Mouse (Mus musculus) midbrain, embryonic 16.5 days (tissue): Measurements from ENCODE around the gene Tmem132d. TPM values are rescaled to one million over a fixed set of nuclear protein-coding genes. Genes with fewer than 3 reads are reported as not detected.
A peak's percentile ranks its signal among the peaks of the same experiment; 100 is the strongest.

ENCODE experiments used
- ATAC-seq: fragments of 200-750 bp; cut with Nextera tagmentation; 2 replicates; pipeline ENCODE4 v1.8.0; 2017; ENCODE audit warnings: moderate TSS enrichment
- H3K27ac ChIP-seq: fragments of 300-500 bp; sonication (generic); 2 replicates; pipeline ENCODE4 v1.5.1; 2014; ENCODE audit warnings: mild to moderate bottlenecking, low read length, mixed read lengths
- H3K27me3 ChIP-seq: fragments of 300-500 bp; sonication (generic); 2 replicates; pipeline ENCODE4 v1.6.1; 2014; ENCODE audit warnings: low read depth, low read length, mixed read lengths; ENCODE audit not compliant: control insufficient read depth, insufficient read depth
- H3K36me3 ChIP-seq: fragments of 300-500 bp; sonication (generic); 2 replicates; pipeline ENCODE4 v1.6.1; 2014; ENCODE audit warnings: mild to moderate bottlenecking, low read length, moderate library complexity, mixed read lengths; ENCODE audit not compliant: control insufficient read depth, insufficient read depth
- H3K4me1 ChIP-seq: fragments of 300-500 bp; sonication (generic); 2 replicates; pipeline ENCODE4 v1.6.1; 2014; ENCODE audit warnings: mild to moderate bottlenecking, low read length, mixed read lengths; ENCODE audit not compliant: control insufficient read depth, insufficient read depth
- H3K4me2 ChIP-seq: fragments of 300-500 bp; sonication (generic); 2 replicates; pipeline ENCODE4 v1.6.1; 2014; ENCODE audit warnings: mild to moderate bottlenecking, low read length, mixed read lengths
- H3K4me3 ChIP-seq: fragments of 300-500 bp; sonication (generic); 2 replicates; pipeline ENCODE4 v1.5.1; 2014; ENCODE audit warnings: low read depth, mild to moderate bottlenecking, low read length, moderate library complexity, mixed read lengths
- H3K9ac ChIP-seq: fragments of 300-500 bp; sonication (generic); 2 replicates; pipeline ENCODE4 v1.6.1; 2014; ENCODE audit warnings: low read depth, low read length, mixed read lengths
- H3K9me3 ChIP-seq: fragments of 300-500 bp; sonication (generic); replicated peaks from 2 replicates; pipeline ENCODE4 v1.6.1; 2014; ENCODE audit warnings: mild to moderate bottlenecking, low read length, mixed read lengths; ENCODE audit not compliant: control insufficient read depth, poor library complexity, severe bottlenecking
- WGBS: fragments of 180-500 bp; shearing (Covaris S2); extraction: QIAGEN DNeasy Blood & Tissue Kit; methylation state at CpG from one replicate; pipeline ENCODE4 v1.1.7; 2014; 5-methylcytosine and 5-hydroxymethylcytosine counted together
- polyA plus RNA-seq: library from polyadenylated mRNA; unstranded; fragments of >200 nt; fragmentation: Nextera tagmentation; extraction: Ambion mirVana; gene quantifications from 2 replicates; pipeline ENCODE4 v1.2.1, GENCODE M21; 2015

Tmem132d gene
- polyA plus RNA-seq, 1 experiment from 2014 or later: 3.3 TPM

GRCm38 (mm10) chr5:127828756-127829155 is 604.1 kb downstream of the Tmem132d start:
- WGBS: 98% methylated on average over 6 of the region's 6 CpGs
- Histone ChIP-seq H3K4me2 (no peak overlapping the region), H3K9ac (no peak overlapping the region), H3K4me1 (no peaks in the 10 kb centered on the region), H3K36me3 (no peaks in the 10 kb centered on the region), H3K4me3 (no peak overlapping the region), H3K27ac (no peak overlapping the region), H3K27me3 (no peaks in the 10 kb centered on the region), H3K9me3 (no peaks in the 10 kb centered on the region)
- no peak for ATAC-seq

- Histone ChIP-seq H3K4me3 (no peak overlapping the region), H3K36me3 (no peaks in the 10 kb centered on the region), H3K4me2 (no peak overlapping the region), H3K27me3 (no peaks in the 10 kb centered on the region), H3K9ac (no peak overlapping the region), H3K27ac (no peak overlapping the region), H3K9me3 (no peaks in the 10 kb centered on the region; the same call in 1 of the 2 replicates), H3K4me1 (no peaks in the 10 kb centered on the region)
- no peak for ATAC-seq
- 50% methylated on average over 1 of the region's 1 CpGs for WGBS
Measured at GRCm38 (mm10) chr5:127821960-127822359, 610.9 kb downstream of the Tmem132d start.

GRCm38 (mm10) chr5:127815292-127815691 is 617.6 kb downstream of the Tmem132d start:
- H3K27ac ChIP-seq: no peak overlapping the region
- H3K27me3 ChIP-seq: no peaks in the 10 kb centered on the region
- 89% methylated on average over 8 of the region's 8 CpGs for whole genome bisulfite sequencing

DNA sequence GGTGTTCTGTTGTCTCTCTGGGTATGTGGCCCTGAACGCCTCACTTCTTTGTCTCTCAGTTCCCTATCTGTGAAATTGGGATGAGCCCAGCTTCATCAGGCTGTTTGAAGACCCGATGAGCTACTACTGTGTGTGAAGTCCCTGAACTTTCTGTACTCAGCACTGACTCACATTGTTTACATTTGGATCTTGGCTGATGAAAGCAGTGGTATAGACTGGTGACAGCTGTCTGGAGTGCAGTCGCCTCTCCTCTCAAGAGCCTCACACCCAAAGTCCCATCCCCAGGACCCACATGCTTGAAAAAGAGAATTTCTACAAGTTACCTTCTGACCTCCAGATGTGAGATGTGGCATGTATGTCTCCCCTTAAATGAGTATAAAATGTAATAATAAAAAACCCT is 625.5 kb downstream of the Tmem132d start:
- Histone ChIP-seq H3K9ac (no peak overlapping the region), H3K27me3 (no peaks in the 10 kb centered on the region), H3K36me3 (no peaks in the 10 kb centered on the region), H3K9me3 (no peaks in the 10 kb centered on the region), H3K27ac (no peak overlapping the region), H3K4me3 (no peak overlapping the region), H3K4me2 (no peak overlapping the region), H3K4me1 (no peaks in the 10 kb centered on the region)
- WGBS: 87% methylated on average over 3 of the region's 3 CpGs
- ATAC-seq: no peak

More at GRCm38 (mm10) chr5:127815292-127815691, 617.6 kb downstream of the Tmem132d start:
- ATAC-seq: no peak
- Histone ChIP-seq H3K4me2 (no peak overlapping the region), H3K4me1 (no peaks in the 10 kb centered on the region), H3K4me3 (no peak overlapping the region), H3K9ac (no peak overlapping the region), H3K9me3 (no peaks in the 10 kb centered on the region), H3K36me3 (no peaks in the 10 kb centered on the region)

- 89% methylated on average over 12 of the region's 12 CpGs for WGBS
- H3K27me3 ChIP-seq: no peaks in the 10 kb centered on the region
- no peaks in the 10 kb centered on the region for H3K9me3 ChIP-seq
- no peak overlapping the region for H3K4me2 ChIP-seq
- H3K36me3 ChIP-seq: no peaks in the 10 kb centered on the region
- H3K27ac ChIP-seq: no peak overlapping the region
- H3K4me1 ChIP-seq: no peaks in the 10 kb centered on the region
- H3K4me3 ChIP-seq: no peak overlapping the region
- H3K9ac ChIP-seq: no peak overlapping the region
- no peak for ATAC-seq
Measured at GRCm38 (mm10) chr5:127806850-127807249, 626.0 kb downstream of the Tmem132d start.

GRCm38 (mm10) chr5:127800907-127801306 is 632.0 kb downstream of the Tmem132d start:
- WGBS: 45% methylated on average over 4 of the region's 4 CpGs
- no peak for ATAC-seq
- H3K27me3 ChIP-seq: no peaks in the 10 kb centered on the region

GRCm38 (mm10) chr5:127781221-127781620 is 651.7 kb downstream of the Tmem132d start:
- H3K4me3 ChIP-seq: no peak overlapping the region
- H3K9ac ChIP-seq: no peak overlapping the region
- H3K27ac ChIP-seq: no peak overlapping the region
- 47% methylated on average over 5 of the region's 5 CpGs for WGBS
- no peaks in the 10 kb centered on the region for H3K36me3 ChIP-seq
- no peaks in the 10 kb centered on the region for H3K9me3 ChIP-seq
- ATAC-seq: peak; percentile 45; the same call in 1 of the 2 replicates
- no peaks in the 10 kb centered on the region for H3K4me1 ChIP-seq
- no peak overlapping the region for H3K4me2 ChIP-seq
- no peaks in the 10 kb centered on the region for H3K27me3 ChIP-seq

More at GRCm38 (mm10) chr5:127800907-127801306, 632.0 kb downstream of the Tmem132d start:
- H3K4me2 ChIP-seq: no peak overlapping the region
- no peak overlapping the region for H3K27ac ChIP-seq
- H3K9me3 ChIP-seq: no peaks in the 10 kb centered on the region
- H3K9ac ChIP-seq: no peak overlapping the region
- no peaks in the 10 kb centered on the region for H3K4me1 ChIP-seq
- H3K4me3 ChIP-seq: no peak overlapping the region
- no peaks in the 10 kb centered on the region for H3K36me3 ChIP-seq

GRCm38 (mm10) chr5:127775749-127776148 is 657.1 kb downstream of the Tmem132d start:
- H3K9me3 ChIP-seq: no peaks in the 10 kb centered on the region
- no peak for ATAC-seq
- 74% methylated on average over 7 of the region's 7 CpGs for WGBS
- no peaks in the 10 kb centered on the region for H3K4me1 ChIP-seq
- no peak overlapping the region for H3K9ac ChIP-seq
- H3K27me3 ChIP-seq: no peaks in the 10 kb centered on the region
- no peaks in the 10 kb centered on the region for H3K36me3 ChIP-seq
- H3K4me3 ChIP-seq: no peak overlapping the region
- no peak overlapping the region for H3K27ac ChIP-seq
- H3K4me2 ChIP-seq: no peak overlapping the region

DNA sequence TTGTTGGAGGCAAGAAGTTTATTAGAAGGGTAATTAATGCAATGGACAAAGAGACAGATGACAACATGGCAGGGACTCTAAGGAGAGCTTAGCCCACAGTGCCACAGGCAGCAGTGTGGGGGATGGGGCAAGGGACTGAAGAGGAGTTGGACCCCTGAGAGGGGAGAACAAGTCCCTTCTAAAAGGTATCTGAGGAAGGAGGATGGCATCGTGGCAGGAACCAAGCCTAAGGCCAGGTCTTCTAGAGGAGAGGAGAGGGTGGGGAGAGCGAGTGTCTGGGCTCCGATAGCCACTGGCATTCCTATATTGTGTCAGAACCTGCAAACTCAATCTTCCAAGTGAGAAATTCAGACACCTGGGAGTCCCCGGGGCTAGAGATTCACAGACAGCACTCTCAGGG is 674.3 kb downstream of the Tmem132d start:
- Histone ChIP-seq H3K9me3 (no peaks in the 10 kb centered on the region), H3K4me2 (no peak overlapping the region), H3K36me3 (no peaks in the 10 kb centered on the region), H3K4me1 (no peaks in the 10 kb centered on the region), H3K27me3 (no peaks in the 10 kb centered on the region), H3K4me3 (no peak overlapping the region), H3K27ac (no peak overlapping the region), H3K9ac (no peak overlapping the region)
- WGBS: 78% methylated on average over 4 of the region's 4 CpGs
- no peak for ATAC-seq
